Mouse (Mus musculus) megakaryocyte, embryonic 14.5 days (primary cell): Measurements from ENCODE around the gene Hist1h4f.
"Not testable (repeated sequence)": the region's sequence is repeated elsewhere in the genome, so short reads cannot be mapped to it uniquely, and the experiment has no call there.

Experiments used
- FLI1 ChIP-seq: IDR thresholded peaks from 2 replicates; pipeline ENCODE4 v1.6.1; 2012; ENCODE audit warnings: low read length, inconsistent platforms, mixed read lengths
- GATA1 ChIP-seq: IDR thresholded peaks from 3 replicates; pipeline ENCODE4 v1.6.1; 2012; ENCODE audit warnings: mixed read lengths, low read length, inconsistent platforms, borderline replicate concordance

- TF ChIP-seq GATA1, FLI1: not testable (repeated sequence)
Measured at GRCm38 (mm10) chr13:23539821-23540220, 11.6 kb downstream of the Hist1h4f start.
